Mouse (Mus musculus) small intestine, adult 2 months (tissue): ENCODE data around the gene Dgkg. TPM values are rescaled to one million over a fixed set of nuclear protein-coding genes. Genes with fewer than 3 reads are reported as not detected.

Source experiments
- H3K27ac ChIP-seq: fragments of 200-500 bp; 2 replicates; pipeline ENCODE4 v1.5.1; 2012; ENCODE audit warnings: low read depth, low read length, control low read depth, inconsistent platforms; ENCODE audit not compliant: insufficient read depth
- H3K27me3 ChIP-seq: fragments of 200-500 bp; 2 replicates; pipeline ENCODE4 v1.6.1; 2012; ENCODE audit warnings: mild to moderate bottlenecking, moderate library complexity, low read length, inconsistent platforms; ENCODE audit not compliant: control insufficient read depth, insufficient read depth
- H3K36me3 ChIP-seq: fragments of 200-500 bp; 2 replicates; pipeline ENCODE4 v1.6.1; 2012; ENCODE audit warnings: mild to moderate bottlenecking, low read length, control low read depth, inconsistent platforms; ENCODE audit not compliant: control insufficient read depth, insufficient read depth
- H3K4me1 ChIP-seq: fragments of 200-500 bp; 2 replicates; pipeline ENCODE4 v1.6.1; 2012; ENCODE audit warnings: low read length, inconsistent platforms, mixed read lengths; ENCODE audit not compliant: control insufficient read depth, insufficient read depth, insufficient read length
- H3K4me3 ChIP-seq: fragments of 200-500 bp; 2 replicates; pipeline ENCODE4 v1.5.1; 2012; ENCODE audit warnings: low read depth, mild to moderate bottlenecking, control low read depth, inconsistent platforms, low read length, moderate library complexity
- CTCF ChIP-seq: fragments of 200-500 bp; IDR thresholded peaks from 2 replicates; pipeline ENCODE4 v1.5.1; 2012; ENCODE audit warnings: low read depth, mild to moderate bottlenecking, control low read depth, inconsistent platforms, low read length, moderate library complexity, mixed read lengths; ENCODE audit not compliant: insufficient replicate concordance, insufficient read length; ENCODE audit errors: extremely low read depth
- POLR2A ChIP-seq: fragments of 200-500 bp; IDR thresholded peaks from 2 replicates; pipeline ENCODE4 v1.6.1; 2012; ENCODE audit warnings: low read depth, mild to moderate bottlenecking, control low read depth, inconsistent platforms, low read length, moderate library complexity
- WGBS: fragments of 180-500 bp; shearing (Covaris S2); methylation state at CpG from one replicate; pipeline ENCODE4 v1.1.7; 2018; 5-methylcytosine and 5-hydroxymethylcytosine counted together
- polyA plus RNA-seq: library from polyadenylated mRNA; depleted of rRNA; stranded (reverse); fragments of >200 nt; gene quantifications from 2 replicates; pipeline ENCODE4 v1.2.3, GENCODE M21; 2012; rRNA removed

Gene Dgkg
- polyA plus RNA-seq, 1 experiment, result 0.51 TPM

GRCm38 (mm10) chr16:22431773-22432172, 225.2 kb downstream of the Dgkg start:
- H3K4me1 ChIP-seq, result no peaks in the 10 kb centered on the region
- 83% methylated on average over 12 of the region's 12 CpGs for WGBS
- H3K36me3 ChIP-seq, result no peaks in the 10 kb centered on the region; the same call in 1 of the 2 replicates
- TF ChIP-seq POLR2A (no peak), CTCF (no peak)
- no peak overlapping the region for H3K4me3 ChIP-seq
- H3K27me3 ChIP-seq, result no peaks in the 10 kb centered on the region
- no peak overlapping the region for H3K27ac ChIP-seq

DNA sequence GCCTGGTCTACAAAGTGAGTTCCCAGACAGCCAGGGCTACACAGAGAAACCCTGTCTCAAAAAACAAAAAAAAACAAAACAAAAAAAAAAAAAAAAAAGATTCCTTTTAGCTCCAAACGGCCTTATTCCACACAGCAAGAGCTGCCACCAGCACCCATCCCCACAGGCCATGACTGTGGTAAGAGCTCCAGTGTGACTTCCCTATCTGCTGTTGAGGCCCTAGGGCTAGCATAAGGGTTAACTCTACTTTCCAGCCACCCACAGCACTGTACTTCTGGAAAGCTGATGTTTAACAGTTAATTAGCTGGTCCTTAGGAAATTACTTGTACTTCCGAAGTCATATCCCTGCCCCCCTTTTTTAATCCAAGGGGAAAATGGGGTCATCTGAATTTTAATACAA, 225.7 kb downstream of the Dgkg start:
- no peaks in the 10 kb centered on the region for H3K4me1 ChIP-seq
- H3K36me3 ChIP-seq, result no peaks in the 10 kb centered on the region; the same call in 1 of the 2 replicates
- H3K27ac ChIP-seq, result no peak overlapping the region
- H3K27me3 ChIP-seq, result no peaks in the 10 kb centered on the region
- TF ChIP-seq POLR2A (no peak), CTCF (no peak)
- 81% methylated on average over 2 of the region's 2 CpGs for WGBS
- no peak overlapping the region for H3K4me3 ChIP-seq

DNA sequence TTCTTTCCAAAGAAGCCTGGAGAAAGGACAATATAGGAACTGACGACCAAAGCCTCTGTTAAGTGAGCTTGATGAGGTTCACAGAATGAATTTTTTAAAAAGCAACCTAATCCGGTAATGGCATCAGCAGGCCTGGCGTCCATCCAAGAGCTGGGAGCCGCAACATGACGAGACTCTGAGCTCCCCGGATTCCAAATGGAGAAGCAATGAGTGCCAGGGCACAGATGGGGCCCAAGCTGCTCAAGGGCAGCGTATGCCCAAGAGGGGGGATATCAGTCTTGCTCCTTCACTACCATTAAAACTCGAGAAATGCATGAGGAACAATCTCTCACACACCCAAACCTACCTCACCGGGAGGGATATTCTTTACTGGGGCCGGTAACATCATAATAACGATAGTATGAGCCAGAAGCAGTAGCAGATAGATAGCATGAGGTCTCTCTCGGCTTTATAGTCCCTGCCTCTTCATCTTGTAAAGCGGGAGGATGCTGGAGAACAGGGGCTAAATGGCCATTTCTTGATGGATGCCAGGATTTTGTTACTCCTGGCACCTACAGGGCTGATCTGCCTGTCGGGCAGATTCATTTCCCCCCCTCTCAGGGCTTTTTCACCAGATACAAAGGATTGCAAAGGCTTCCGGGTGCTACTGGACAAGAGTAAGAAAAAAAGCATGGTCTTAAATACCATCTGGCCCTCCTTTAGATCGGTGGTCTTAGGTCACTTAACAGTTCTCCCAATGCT, 226.6 kb downstream of the Dgkg start:
- H3K27me3 ChIP-seq, result no peaks in the 10 kb centered on the region
- H3K36me3 ChIP-seq, result no peaks in the 10 kb centered on the region; the same call in 1 of the 2 replicates
- no peak overlapping the region for H3K4me3 ChIP-seq
- no peak overlapping the region for H3K27ac ChIP-seq
- 85% methylated on average over 16 of the region's 16 CpGs for WGBS
- TF ChIP-seq POLR2A (no peak), CTCF (no peak)
- no peaks in the 10 kb centered on the region for H3K4me1 ChIP-seq

DNA sequence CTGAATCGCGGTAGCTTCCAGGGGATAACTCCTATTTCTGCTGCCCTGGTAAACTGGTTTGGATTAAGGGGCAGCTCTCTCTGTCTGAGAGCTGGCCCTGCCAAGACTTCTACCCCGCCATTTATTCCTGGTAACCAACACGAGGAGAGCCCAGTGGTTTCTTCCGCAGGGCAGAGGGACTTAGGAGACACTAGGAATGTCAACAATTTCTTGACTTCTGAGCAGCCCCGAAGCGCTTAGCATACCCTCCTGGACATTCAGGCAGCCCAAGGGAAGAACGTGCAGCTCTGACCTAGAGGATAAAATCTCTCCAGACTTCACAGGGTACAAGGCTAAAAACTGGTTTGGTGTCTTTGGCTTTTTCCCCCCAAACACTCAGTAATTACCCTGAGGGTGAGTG, 227.6 kb downstream of the Dgkg start:
- Histone ChIP-seq H3K4me1 (no peaks in the 10 kb centered on the region), H3K27me3 (no peaks in the 10 kb centered on the region), H3K27ac (no peak overlapping the region), H3K36me3 (no peaks in the 10 kb centered on the region), H3K4me3 (peak overlapping the region; percentile 4; the same call in 1 of the 2 replicates)
- 25% methylated on average over 8 of the region's 8 CpGs for WGBS
- TF ChIP-seq CTCF (no peak), POLR2A (no peak)

DNA sequence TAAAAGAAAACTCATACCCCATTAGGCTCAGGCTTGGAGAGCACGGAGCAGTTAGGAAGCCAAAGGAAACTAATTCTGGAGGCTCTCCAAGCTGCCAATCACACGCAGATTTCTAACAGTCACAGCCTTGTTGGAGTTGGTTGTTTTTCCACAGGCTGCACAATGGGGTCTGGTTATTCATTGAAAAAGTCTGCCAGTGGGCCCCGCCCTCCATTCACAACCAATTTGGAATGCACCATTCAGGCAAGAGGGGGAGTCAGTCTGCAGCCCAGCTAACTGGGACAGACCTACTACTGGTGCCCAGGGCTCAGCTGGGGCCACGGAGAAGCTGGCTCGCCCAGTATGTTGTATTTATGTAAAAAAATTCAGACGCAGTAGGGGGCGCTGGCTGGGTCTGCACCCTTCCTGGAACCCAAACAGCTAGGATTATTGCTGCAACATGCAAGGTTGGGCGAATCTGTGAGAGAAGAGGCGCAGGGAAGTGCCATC, 228.1 kb downstream of the Dgkg start:
- H3K27ac ChIP-seq, result no peak overlapping the region
- H3K4me3 ChIP-seq, result peak overlapping the region; percentile 4
- no peaks in the 10 kb centered on the region for H3K27me3 ChIP-seq
- TF ChIP-seq CTCF, result peak; percentile 28; the same call in 1 of the 2 replicates
- TF ChIP-seq POLR2A, result no peak
- 8% methylated on average over 9 of the region's 9 CpGs for WGBS
- H3K4me1 ChIP-seq, result no peaks in the 10 kb centered on the region
- no peaks in the 10 kb centered on the region for H3K36me3 ChIP-seq

DNA sequence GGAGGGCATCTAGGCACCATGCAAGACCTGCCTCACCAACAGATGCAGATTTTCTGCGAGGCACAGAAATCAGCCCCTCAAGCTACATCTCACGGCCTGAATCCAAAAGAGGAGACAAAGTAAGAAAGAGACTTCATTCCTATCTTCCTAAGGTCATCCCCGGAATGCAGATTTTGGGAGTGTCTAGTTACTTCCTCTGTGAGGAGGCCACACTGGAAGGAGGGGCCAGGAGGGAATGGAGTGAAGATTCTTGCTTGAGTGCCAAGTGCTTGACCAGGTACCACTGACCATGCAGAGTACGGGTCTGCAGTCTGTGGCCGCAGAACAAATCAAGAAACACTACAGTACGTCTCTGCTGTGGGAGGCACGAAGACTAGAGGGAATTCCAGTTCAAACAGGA, 230.2 kb downstream of the Dgkg start:
- Histone ChIP-seq H3K27ac (no peak overlapping the region), H3K4me3 (no peak overlapping the region), H3K27me3 (no peaks in the 10 kb centered on the region), H3K36me3 (no peaks in the 10 kb centered on the region), H3K4me1 (no peaks in the 10 kb centered on the region)
- 94% methylated on average over 7 of the region's 7 CpGs for WGBS
- TF ChIP-seq POLR2A (no peak), CTCF (no peak)

DNA sequence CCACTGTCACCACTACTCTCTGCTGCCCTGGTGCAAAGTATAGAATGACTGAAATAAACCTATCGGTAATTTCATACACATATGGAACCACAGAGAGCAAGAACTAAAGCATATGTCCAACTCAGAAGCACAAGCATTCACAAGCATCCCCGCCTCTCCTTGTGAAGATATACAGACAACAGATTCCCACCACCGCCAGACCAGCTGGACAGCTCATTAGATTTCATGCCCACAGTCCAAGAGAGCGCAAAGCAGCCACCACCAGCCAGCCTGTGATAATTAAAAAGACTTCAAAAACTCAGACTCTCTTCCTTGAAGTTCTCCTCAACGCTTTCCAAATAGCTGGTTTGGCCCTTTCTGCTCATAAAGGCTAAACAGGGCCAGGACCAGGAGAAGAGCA, 234.8 kb downstream of the Dgkg start:
- Histone ChIP-seq H3K27me3 (no peaks in the 10 kb centered on the region), H3K27ac (no peak overlapping the region), H3K4me3 (no peak overlapping the region), H3K36me3 (no peaks in the 10 kb centered on the region), H3K4me1 (no peaks in the 10 kb centered on the region)
- 88% methylated on average over 5 of the region's 5 CpGs for WGBS
- no peak for TF ChIP-seq CTCF
- TF ChIP-seq POLR2A, result no peak

Other genes with a start within 250 kb of the Dgkg start
- 2.5 TPM in 2 replicates for gene Etv5, start 217.5 kb downstream of the Dgkg start, polyA plus RNA-seq
- gene Crygs, start 154.4 kb upstream of the Dgkg start, polyA plus RNA-seq, result not detected in 2 replicates
- 2.7 and 5.1 TPM in 2 replicates for gene Tbccd1, start 200.4 kb upstream of the Dgkg start, polyA plus RNA-seq
- 12.1 and 19.6 TPM in 2 replicates for gene Dnajb11, start 200.6 kb upstream of the Dgkg start, polyA plus RNA-seq
- 0.11 TPM in 1 of 2 replicates, not detected in the other for gene Ahsg, start 234.1 kb upstream of the Dgkg start, polyA plus RNA-seq